Mouse (Mus musculus) adrenal gland, postnatal 4 days (tissue): ENCODE results near the gene Noxa1. TPM values are rescaled to one million over a fixed set of nuclear protein-coding genes. Genes with fewer than 3 reads are reported as not detected.

Experiments used
- DNase-seq, 2 experiments: peaks; one replicate each; pipeline ENCODE4 v3.0.0; 2021 to 2022; ENCODE audit warnings: low spot score in 2 of 2, mixed read lengths in 2 of 2
- microRNA-seq: library from miRNA; unstranded; fragments of <30 nt; microRNA quantifications from one replicate; pipeline ENCODE4 v1.2.0, GENCODE M21; 2021
- total RNA-seq, 2 experiments: library from RNA; stranded (reverse); gene quantifications; 2 replicates each; pipeline ENCODE4 v1.2.3; 2021

Noxa1 gene
- total RNA-seq, 2 experiments from 2014 or later, result 0.59 TPM; not detected in 1

DNA sequence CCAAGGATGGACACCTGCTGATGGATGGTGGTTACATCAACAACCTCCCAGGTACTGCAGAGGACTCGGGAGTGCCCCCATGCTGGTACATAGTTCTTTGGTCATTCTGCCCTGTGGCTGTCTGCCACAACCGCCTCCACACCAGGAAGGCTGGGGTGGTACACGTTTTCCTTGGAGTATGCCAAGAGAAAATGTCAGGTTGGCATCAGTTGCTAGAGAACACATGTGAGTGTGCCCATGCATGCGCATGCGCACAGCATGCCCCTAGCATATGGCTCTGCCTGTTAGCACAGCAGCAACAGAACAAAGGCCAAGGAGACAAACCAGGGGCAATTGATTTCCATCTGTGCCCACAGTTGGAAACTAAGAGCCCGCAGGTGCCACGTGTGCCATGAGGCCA, 44.0 kb downstream of the Noxa1 start:
- DNase-seq, result no peak

DNA sequence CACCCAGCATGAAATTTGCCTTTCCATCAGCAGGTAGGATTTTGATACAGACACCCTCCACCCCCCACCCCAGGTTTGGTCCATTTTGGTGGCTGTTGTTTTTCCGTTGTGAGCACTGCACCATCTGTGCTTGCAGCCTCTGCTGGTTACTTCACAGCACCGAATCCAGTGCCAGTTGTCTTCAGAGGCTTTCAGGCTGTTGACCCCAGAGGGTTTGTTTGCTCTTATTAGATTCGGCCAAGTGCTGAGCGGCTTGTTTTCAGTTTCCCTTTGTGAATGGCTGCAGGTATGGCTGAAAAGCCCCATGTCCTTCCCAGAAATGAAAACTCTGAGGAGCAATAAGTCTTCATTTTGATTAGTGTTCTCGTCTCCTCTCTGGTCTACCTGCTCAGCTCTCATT, 54.9 kb downstream of the Noxa1 start:
- no peak for DNase-seq

Small RNA genes within 50 kb of the gene (microRNA-seq; reads per million reads assigned to microRNA genes)
- gene Gm24328, result not detected
- not detected for gene Mir7664

Other genes starting within 250 kb of the Noxa1 start
- gene Ehmt1, start 175.5 kb downstream of the Noxa1 start, total RNA-seq, result 10 to 100 TPM; 83.9 to 89.0 TPM
- 10 to 100 TPM; 30.3 to 38.3 TPM for gene Arrdc1, start 159.9 kb downstream of the Noxa1 start, total RNA-seq
- gene Zmynd19, start 145.4 kb downstream of the Noxa1 start, total RNA-seq, result 10 to 100 TPM; 28.5 to 28.9 TPM
- gene Dph7, start 132.7 kb downstream of the Noxa1 start, total RNA-seq, result 10 to 100 TPM; 20.3 to 21.3 TPM
- 10 to 100 TPM; 82.1 to 96.4 TPM for gene Mrpl41, start 120.1 kb downstream of the Noxa1 start, total RNA-seq
- 10 to 100 TPM; 50.8 to 54.4 TPM for gene Pnpla7, start 119.1 kb downstream of the Noxa1 start, total RNA-seq
- gene Nsmf, start 40.8 kb downstream of the Noxa1 start, total RNA-seq, result 10 to 100 TPM; 78.9 to 80.1 TPM
- gene Entpd8, start 14.8 kb downstream of the Noxa1 start, total RNA-seq, result 1 to 10 TPM; 2.0 to 5.4 TPM
- 10 to 100 TPM; 10.2 to 18.4 TPM for gene Nrarp, start 85.6 kb upstream of the Noxa1 start, total RNA-seq
- gene Tor4a, start 101.7 kb upstream of the Noxa1 start, total RNA-seq, result 10 to 100 TPM; 23.1 to 24.3 TPM
- 10 to 100 TPM; 64.8 to 65.8 TPM for gene Nelfb, start 116.3 kb upstream of the Noxa1 start, total RNA-seq
- gene Stpg3, start 119.5 kb upstream of the Noxa1 start, total RNA-seq, result not detected
- gene Fam166a, start 123.6 kb upstream of the Noxa1 start, total RNA-seq, result under 1 TPM; 0.45 to 0.68 TPM
- 100 to 1,000 TPM; 235 to 257 TPM for gene Tubb4b, start 129.6 kb upstream of the Noxa1 start, total RNA-seq
- under 1 TPM in 1 of 2 experiments, not detected in 1; 0.95 TPM for gene Slc34a3, start 139.2 kb upstream of the Noxa1 start, total RNA-seq
- not detected for gene Rnf224, start 141.6 kb upstream of the Noxa1 start, total RNA-seq
- 10 to 100 TPM; 14.3 to 18.7 TPM for gene Rnf208, start 147.1 kb upstream of the Noxa1 start, total RNA-seq
- not detected for gene Cysrt1, start 147.3 kb upstream of the Noxa1 start, total RNA-seq
- gene AL732309.1, start 151.7 kb upstream of the Noxa1 start, total RNA-seq, result 1 to 10 TPM; 4.4 to 5.9 TPM
- gene Tmem203, start 160.3 kb upstream of the Noxa1 start, total RNA-seq, result 10 to 100 TPM; 28.9 to 38.5 TPM
- 10 to 100 TPM; 15.5 to 18.7 TPM for gene Tprn, start 167.5 kb upstream of the Noxa1 start, total RNA-seq
- gene Ssna1, start 177.3 kb upstream of the Noxa1 start, total RNA-seq, result 10 to 100 TPM; 56.0 to 56.8 TPM
- 100 to 1,000 TPM; 110 to 115 TPM for gene Anapc2, start 177.3 kb upstream of the Noxa1 start, total RNA-seq
- not detected for gene Tmem210, start 193.0 kb upstream of the Noxa1 start, total RNA-seq
- not detected for gene Lrrc26, start 194.8 kb upstream of the Noxa1 start, total RNA-seq
- gene Grin1, start 224.0 kb upstream of the Noxa1 start, total RNA-seq, result 10 to 100 TPM; 15.0 to 15.2 TPM
- gene Man1b1, start 237.2 kb upstream of the Noxa1 start, total RNA-seq, result 10 to 100 TPM; 57.5 to 62.5 TPM